ENCODE assay signal across 8 mouse cellular contexts in the genomic region with DNA sequence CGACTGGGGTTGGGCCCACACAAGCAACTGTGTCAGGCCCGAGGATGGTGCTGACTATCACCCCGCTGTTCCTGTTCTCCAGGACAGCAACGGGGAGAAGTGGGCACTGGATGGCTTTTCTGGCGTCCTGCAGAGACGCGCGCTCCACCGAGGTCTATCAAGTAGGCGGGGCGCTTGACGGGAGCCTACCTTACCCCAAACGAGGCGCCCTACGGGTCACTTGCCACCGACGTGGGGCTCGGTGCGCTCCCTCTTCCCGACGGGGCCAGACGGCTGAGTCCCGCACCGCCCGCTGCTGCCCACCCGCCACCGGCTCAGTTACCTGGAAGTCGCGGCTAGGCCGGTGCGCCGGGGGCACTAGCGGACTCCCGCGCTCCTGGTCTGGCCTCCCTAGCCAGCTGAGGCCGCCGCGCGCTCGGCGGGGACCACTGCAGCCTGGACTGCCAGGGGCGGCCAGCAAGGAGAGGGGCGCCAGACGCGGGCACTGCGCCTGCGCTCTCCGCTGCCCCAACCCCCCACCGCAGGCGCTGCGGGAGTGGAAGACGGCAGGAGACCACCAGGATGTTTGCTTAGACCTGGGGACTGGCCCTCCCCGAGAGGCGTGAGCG. TPM values are rescaled to one million over a fixed set of nuclear protein-coding genes. Genes with fewer than 3 reads are reported as not detected.
DNase-seq lines count a peak whose midpoint lies in the region; ATAC-seq lines count a peak whose summit lies in the region.

A gene (minus strand): TSS at position 465 of the 608 bp plus-strand sequence.

- ATAC-seq in intestine, embryonic 16.5 days: peak; percentile 71
- peak; percentile 89 for ATAC-seq in limb, embryonic 11.5 days (ENCODE audit: insufficient number of reproducible peaks, low FRiP score, low TSS enrichment, low read depth)
- peak; percentile 81 for ATAC-seq in stomach, embryonic 14.5 days (ENCODE audit: insufficient number of reproducible peaks, insufficient read depth, low FRiP score, low read depth)

- peak within 1 kb of the TSS; percentile 76 for H3K4me3 ChIP-seq in intestine, embryonic 16.5 days (ENCODE audit: low read length)
- peak within 1 kb of the TSS; percentile 57 for H3K4me3 ChIP-seq in limb, embryonic 11.5 days (ENCODE audit: low read depth, low read length)
- H3K4me3 ChIP-seq in stomach, embryonic 14.5 days (ENCODE audit: low read depth, low read length): peak within 1 kb of the TSS; percentile 73

- H3K27ac ChIP-seq in intestine, embryonic 16.5 days (ENCODE audit: low read length): no peak within 1 kb of the TSS
- H3K27ac ChIP-seq in limb, embryonic 11.5 days (replicated peaks; ENCODE audit: low read depth, low read length): no peak within 1 kb of the TSS
- peak within 1 kb of the TSS; percentile 45; the same call in 1 of the 2 replicates for H3K27ac ChIP-seq in stomach, embryonic 14.5 days (ENCODE audit: low read length)

- DNase-seq in ovary, adult 18-20 months (ENCODE audit: low spot score): peak; percentile 8
- DNase-seq in ovary, postnatal 10 days (ENCODE audit: low spot score): no peak
- peak; percentile 76 to 77 for DNase-seq in cerebellum, postnatal 25 days
- DNase-seq in frontal cortex, postnatal 36 days (ENCODE audit: low spot score in 2 of 2): peak; percentile 28 to 45
- peak; percentile 83 for DNase-seq in limb, embryonic 11.5 days (ENCODE audit: low spot score)
- DNase-seq in mesoderm, embryonic 11.5 days (ENCODE audit: low read depth, low spot score): peak; percentile 75

- under 1% methylated on average over 48 of the region's 55 CpGs for WGBS in intestine, embryonic 16.5 days
- under 1% methylated on average over 51 of the region's 55 CpGs for WGBS in limb, embryonic 11.5 days
- WGBS in stomach, embryonic 14.5 days: under 1% methylated on average over 53 of the region's 55 CpGs

- no peaks in the 10 kb centered on the region for H3K4me1 ChIP-seq in intestine, embryonic 16.5 days (ENCODE audit: control insufficient read depth, insufficient read depth, low read length)
- H3K4me1 ChIP-seq in limb, embryonic 11.5 days (ENCODE audit: control insufficient read depth, insufficient read depth, low read length): 0 out of 2 replicates have a peak, but pooled peaks cover 3% of the 10 kb centered on the region
- peaks cover 7% of the 10 kb centered on the region; the same call in 1 of the 2 replicates for H3K4me1 ChIP-seq in stomach, embryonic 14.5 days (ENCODE audit: control insufficient read depth, insufficient read depth, low read length)

- no peaks in the 10 kb centered on the region for H3K9me3 ChIP-seq in intestine, embryonic 16.5 days (ENCODE audit: control insufficient read depth, low read length)
- no peaks in the 10 kb centered on the region for H3K9me3 ChIP-seq in limb, embryonic 11.5 days (ENCODE audit: control insufficient read depth, low read length)
- no peaks in the 10 kb centered on the region for H3K9me3 ChIP-seq in stomach, embryonic 14.5 days (ENCODE audit: control insufficient read depth, low read depth, low read length)

- H3K4me2 ChIP-seq in intestine, embryonic 16.5 days (ENCODE audit: low read depth, low read length): peak within 1 kb of the TSS; percentile 96
- peak within 1 kb of the TSS; percentile 85 for H3K4me2 ChIP-seq in limb, embryonic 11.5 days (ENCODE audit: low read depth, severe bottlenecking)
- H3K4me2 ChIP-seq in stomach, embryonic 14.5 days (replicated peaks; ENCODE audit: low read depth, low read length): peak within 1 kb of the TSS; percentile 90

- H3K27me3 ChIP-seq in intestine, embryonic 16.5 days (replicated peaks; ENCODE audit: control insufficient read depth, insufficient read depth, low read length): no peaks in the 10 kb centered on the region
- peaks cover 6% of the 10 kb centered on the region; the same call in 1 of the 2 replicates for H3K27me3 ChIP-seq in limb, embryonic 11.5 days (ENCODE audit: control insufficient read depth, insufficient read depth, low read length)
- H3K27me3 ChIP-seq in stomach, embryonic 14.5 days (ENCODE audit: control insufficient read depth, insufficient read depth, low read length): no peaks in the 10 kb centered on the region

- peak within 1 kb of the TSS; percentile 73 for H3K9ac ChIP-seq in intestine, embryonic 16.5 days (ENCODE audit: low read depth, low read length)
- peak within 1 kb of the TSS; percentile 59 for H3K9ac ChIP-seq in limb, embryonic 11.5 days (ENCODE audit: low read length)
- peak within 1 kb of the TSS; percentile 48 for H3K9ac ChIP-seq in stomach, embryonic 14.5 days (replicated peaks; ENCODE audit: low read depth, low read length)

- no peaks in the 10 kb centered on the region for H3K36me3 ChIP-seq in intestine, embryonic 16.5 days (ENCODE audit: control insufficient read depth, insufficient read depth, low read length)
- H3K36me3 ChIP-seq in limb, embryonic 11.5 days (ENCODE audit: control insufficient read depth, insufficient read depth, low read length): no peaks in the 10 kb centered on the region
- no peaks in the 10 kb centered on the region for H3K36me3 ChIP-seq in stomach, embryonic 14.5 days (ENCODE audit: control insufficient read depth, insufficient read depth, low read length)

RNA-seq across cellular contexts. Expression of the gene that starts here (rescaled TPM):
- polyA plus RNA-seq in intestine, embryonic 16.5 days (2015; fragmentation: Nextera tagmentation; extraction: Ambion mirVana): 3.9 and 4.0 TPM in 2 replicates
- 1.8 and 2.8 TPM in 2 replicates for polyA plus RNA-seq in limb, embryonic 11.5 days (2014; fragmentation: Nextera tagmentation; extraction: Ambion mirVana)
- 7.3 and 8.1 TPM in 2 replicates for polyA plus RNA-seq in stomach, embryonic 14.5 days (2014; fragmentation: Nextera tagmentation; extraction: Ambion mirVana)
